Mouse (Mus musculus) stomach, embryonic 14.5 days (tissue): Measurements from ENCODE around the gene Sdccag8. TPM values are rescaled to one million over a fixed set of nuclear protein-coding genes. Genes with fewer than 3 reads are reported as not detected.

Experiments used
- ATAC-seq: fragments of 200-750 bp; cut with Nextera tagmentation; 2 replicates; pipeline ENCODE4 v1.8.0; 2017; ENCODE audit warnings: low read depth, moderate TSS enrichment; ENCODE audit not compliant: insufficient number of reproducible peaks, insufficient read depth, low FRiP score
- H3K27ac ChIP-seq: fragments of 300-500 bp; sonication (generic); 2 replicates; pipeline ENCODE4 v1.5.1; 2014; ENCODE audit warnings: mild to moderate bottlenecking, low read length, moderate library complexity, mixed read lengths
- H3K27me3 ChIP-seq: fragments of 300-500 bp; sonication (generic); 2 replicates; pipeline ENCODE4 v1.6.1; 2014; ENCODE audit warnings: low read length, control low read depth, mixed read lengths; ENCODE audit not compliant: control insufficient read depth, insufficient read depth
- H3K36me3 ChIP-seq: fragments of 300-500 bp; sonication (generic); 2 replicates; pipeline ENCODE4 v1.6.1; 2014; ENCODE audit warnings: mild to moderate bottlenecking, control low read depth, low read length, moderate library complexity, mixed read lengths; ENCODE audit not compliant: control insufficient read depth, insufficient read depth
- H3K4me1 ChIP-seq: fragments of 300-500 bp; sonication (generic); 2 replicates; pipeline ENCODE4 v1.6.1; 2014; ENCODE audit warnings: low read length, control low read depth, mixed read lengths; ENCODE audit not compliant: control insufficient read depth, insufficient read depth
- H3K4me2 ChIP-seq: fragments of 300-500 bp; sonication (generic); replicated peaks from 2 replicates; pipeline ENCODE4 v1.6.1; 2014; ENCODE audit warnings: low read depth, low read length, control low read depth
- H3K4me3 ChIP-seq: fragments of 300-500 bp; sonication (generic); 2 replicates; pipeline ENCODE4 v1.5.1; 2014; ENCODE audit warnings: low read depth, low read length, control low read depth
- H3K9ac ChIP-seq: fragments of 300-500 bp; sonication (generic); replicated peaks from 2 replicates; pipeline ENCODE4 v1.6.1; 2014; ENCODE audit warnings: low read depth, mild to moderate bottlenecking, control low read depth, low read length, moderate library complexity, mixed read lengths
- H3K9me3 ChIP-seq: fragments of 300-500 bp; sonication (generic); 2 replicates; pipeline ENCODE4 v1.6.1; 2016; ENCODE audit warnings: low read depth, low read length, control low read depth; ENCODE audit not compliant: control insufficient read depth
- WGBS: fragments of 180-500 bp; shearing (Covaris S2); extraction: QIAGEN DNeasy Blood & Tissue Kit; methylation state at CpG from one replicate; pipeline ENCODE4 v1.1.7; 2014; 5-methylcytosine and 5-hydroxymethylcytosine counted together
- polyA plus RNA-seq: library from polyadenylated mRNA; unstranded; fragments of >200 nt; fragmentation: Nextera tagmentation; extraction: Ambion mirVana; gene quantifications from 2 replicates; pipeline ENCODE4 v1.2.1, GENCODE M21; 2014

The Sdccag8 gene
- polyA plus RNA-seq, 1 experiment from 2014 or later = 17.6 TPM

DNA sequence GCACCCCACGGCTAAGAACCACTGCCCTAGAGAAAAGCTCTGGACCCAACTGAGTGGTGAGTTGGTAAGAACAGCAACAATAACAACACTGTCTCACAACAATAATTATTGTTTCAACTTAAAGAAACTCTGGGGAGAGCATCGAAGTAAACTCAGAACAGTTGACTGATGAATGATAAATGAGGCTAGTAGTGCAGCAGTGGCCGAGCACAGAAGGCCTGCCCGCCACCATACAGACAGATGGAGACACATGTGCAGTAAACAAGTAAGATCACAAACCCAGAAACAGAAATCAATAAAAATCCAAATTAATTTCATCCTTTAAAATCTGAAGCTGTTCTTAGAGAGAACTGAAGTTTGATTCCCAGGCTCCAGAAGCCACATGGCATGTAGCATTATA lies 225.6 kb downstream of the Sdccag8 start:
- 35% methylated on average over 4 of the region's 4 CpGs for WGBS
- Histone ChIP-seq H3K36me3 (no peaks in the 10 kb centered on the region), H3K4me1 (no peaks in the 10 kb centered on the region), H3K4me2 (no peak overlapping the region), H3K9me3 (no peaks in the 10 kb centered on the region), H3K4me3 (no peak overlapping the region), H3K27me3 (no peaks in the 10 kb centered on the region), H3K27ac (peak overlapping the region; percentile 29; the same call in 1 of the 2 replicates), H3K9ac (no peak overlapping the region)
- no peak for ATAC-seq

DNA sequence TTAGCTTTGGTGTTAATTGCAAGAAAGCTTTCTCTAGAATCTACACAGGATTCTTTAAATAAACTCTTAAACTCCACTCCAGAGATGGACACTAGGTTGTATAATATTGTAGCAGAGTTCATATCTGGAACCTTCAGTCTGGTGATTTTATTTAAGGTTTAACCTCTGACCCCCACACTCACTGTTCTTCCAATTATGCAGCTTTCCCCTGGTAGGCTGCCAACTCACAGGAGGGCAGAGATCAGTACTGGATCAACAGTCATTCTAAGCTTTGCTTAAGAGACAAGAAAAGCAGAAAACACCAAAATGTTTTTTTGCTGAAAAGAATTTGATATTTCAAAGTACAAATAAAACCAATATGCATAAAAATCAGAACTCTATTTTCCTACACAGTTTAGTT lies 231.4 kb downstream of the Sdccag8 start:
- no peak overlapping the region for H3K4me2 ChIP-seq
- no peak overlapping the region for H3K27ac ChIP-seq
- no peak for ATAC-seq
- no peaks in the 10 kb centered on the region for H3K36me3 ChIP-seq
- H3K9ac ChIP-seq = no peak overlapping the region
- H3K4me3 ChIP-seq = no peak overlapping the region
- no peaks in the 10 kb centered on the region for H3K27me3 ChIP-seq
- H3K9me3 ChIP-seq = no peaks in the 10 kb centered on the region
- H3K4me1 ChIP-seq = no peaks in the 10 kb centered on the region

DNA sequence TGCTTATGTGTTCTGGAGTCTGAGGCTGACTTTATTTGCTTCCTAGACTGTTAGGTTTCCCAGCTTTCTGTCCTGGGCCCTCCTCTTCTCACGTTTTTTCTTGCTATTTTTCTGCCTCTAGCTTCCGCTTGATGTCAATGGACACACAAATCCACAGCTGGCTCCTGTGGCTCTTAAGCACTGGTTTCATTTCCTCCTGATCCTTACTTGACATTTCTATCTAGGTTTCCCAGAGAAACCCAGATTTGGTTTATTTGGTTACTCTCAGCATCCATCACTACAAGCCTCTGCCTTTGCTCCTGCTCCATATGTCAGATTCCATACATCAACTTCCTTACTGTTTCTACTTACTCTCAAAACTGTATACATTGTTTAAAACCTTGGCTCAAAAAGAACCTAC lies 232.5 kb downstream of the Sdccag8 start:
- Histone ChIP-seq H3K4me3 (no peak overlapping the region), H3K4me2 (no peak overlapping the region), H3K9ac (no peak overlapping the region), H3K4me1 (no peaks in the 10 kb centered on the region), H3K9me3 (no peaks in the 10 kb centered on the region), H3K27me3 (no peaks in the 10 kb centered on the region), H3K27ac (peak overlapping the region; percentile 52; the same call in 1 of the 2 replicates), H3K36me3 (no peaks in the 10 kb centered on the region)
- no peak for ATAC-seq
- WGBS = 44% methylated on average over 2 of the region's 2 CpGs

DNA sequence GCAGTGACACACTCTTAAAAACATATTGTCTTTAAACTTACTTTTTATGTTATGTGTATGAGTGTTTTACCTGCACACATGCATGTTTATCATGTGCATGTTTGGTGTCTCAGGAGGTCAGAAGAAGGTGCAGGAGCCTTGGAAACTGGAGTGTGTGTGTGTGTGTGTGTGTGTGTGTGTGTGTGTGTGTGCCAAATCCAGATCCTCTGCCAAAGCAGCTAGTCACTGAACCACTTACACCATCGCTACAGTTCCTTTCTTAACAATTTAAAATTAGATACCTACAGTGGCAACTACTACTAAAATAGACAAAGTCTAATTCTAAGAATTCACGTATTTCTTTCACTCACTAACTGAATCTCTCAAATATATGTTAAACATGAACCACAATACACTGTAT lies 234.3 kb downstream of the Sdccag8 start:
- Histone ChIP-seq H3K27me3 (no peaks in the 10 kb centered on the region), H3K9ac (no peak overlapping the region), H3K4me1 (no peaks in the 10 kb centered on the region), H3K4me2 (no peak overlapping the region), H3K36me3 (no peaks in the 10 kb centered on the region), H3K9me3 (no peaks in the 10 kb centered on the region), H3K27ac (no peak overlapping the region), H3K4me3 (no peak overlapping the region)
- WGBS = 91% methylated on average over 2 of the region's 2 CpGs
- ATAC-seq = no peak

DNA sequence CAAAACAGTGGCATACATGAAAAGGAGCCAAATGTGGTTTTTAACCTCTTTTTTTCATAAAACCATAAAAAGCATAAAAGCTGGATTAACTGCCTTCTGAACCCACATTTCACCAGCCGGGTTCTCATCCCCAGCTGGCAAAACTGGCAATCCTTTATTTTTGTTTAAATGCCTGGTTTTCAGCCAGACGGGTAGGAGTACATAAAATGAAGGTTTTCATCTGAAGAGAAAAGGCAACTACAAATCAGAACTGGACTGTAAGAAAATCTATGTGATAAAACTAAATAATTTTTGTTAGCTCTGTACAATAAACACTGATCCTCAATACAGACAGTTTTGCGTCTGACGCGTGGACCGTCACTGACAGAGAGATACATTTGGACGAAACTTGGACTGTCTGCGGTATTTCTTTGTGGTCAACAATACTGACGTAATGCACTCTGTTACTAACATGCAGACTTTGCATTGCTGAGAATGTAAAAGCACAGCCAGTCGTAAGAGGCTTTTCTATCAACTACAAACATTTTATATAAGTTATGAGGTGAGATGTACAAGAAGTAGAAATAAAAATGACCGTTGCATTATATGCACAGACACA lies 237.0 kb downstream of the Sdccag8 start:
- 74% methylated on average over 11 of the region's 11 CpGs for WGBS
- Histone ChIP-seq H3K36me3 (no peaks in the 10 kb centered on the region), H3K9me3 (no peaks in the 10 kb centered on the region), H3K4me2 (no peak overlapping the region), H3K9ac (no peak overlapping the region), H3K4me1 (no peaks in the 10 kb centered on the region), H3K27me3 (no peaks in the 10 kb centered on the region), H3K27ac (no peak overlapping the region), H3K4me3 (no peak overlapping the region)
- ATAC-seq = no peak

DNA sequence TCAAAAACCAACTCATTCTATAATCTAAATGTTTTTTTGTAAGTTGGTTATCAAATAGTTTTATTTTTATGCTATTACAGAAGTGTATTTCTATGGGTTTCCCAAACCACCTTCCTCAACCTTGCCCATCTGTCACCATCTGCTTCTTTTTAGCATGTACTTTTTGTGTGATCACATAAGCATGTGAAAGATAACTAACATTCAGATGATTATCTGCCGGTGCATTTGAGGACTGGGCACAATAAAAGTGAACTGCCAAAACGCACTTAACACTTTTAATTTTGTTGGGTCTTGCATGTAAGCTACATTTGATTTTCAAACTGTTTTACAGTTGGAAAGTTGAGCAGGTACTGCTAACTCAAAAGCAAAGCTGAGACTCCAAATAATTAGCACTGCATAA lies 240.4 kb downstream of the Sdccag8 start:
- WGBS = 77% methylated on average over 2 of the region's 2 CpGs
- no peaks in the 10 kb centered on the region for H3K27me3 ChIP-seq
- ATAC-seq = no peak

DNA sequence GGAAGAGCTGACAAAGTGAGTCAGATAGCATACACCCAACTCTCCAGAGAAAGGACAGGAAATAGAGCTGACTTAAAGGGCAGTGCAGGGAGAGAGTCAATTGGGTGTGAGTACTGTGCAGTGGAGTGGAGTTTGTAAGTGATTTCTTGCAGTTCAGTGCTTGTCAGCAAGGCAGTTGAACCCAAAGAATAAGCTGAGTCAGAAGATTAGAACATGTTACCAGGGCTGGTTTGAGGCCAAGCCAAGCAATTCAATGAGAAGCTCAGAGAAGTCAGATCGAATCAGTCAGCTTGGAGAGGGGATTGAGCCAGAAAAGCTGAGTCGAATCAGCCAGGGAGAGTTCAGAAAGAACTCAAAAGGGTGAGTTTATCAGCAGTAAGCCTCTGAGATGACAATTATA lies 247.3 kb downstream of the Sdccag8 start:
- H3K4me3 ChIP-seq = no peak overlapping the region
- WGBS = 82% methylated on average over 2 of the region's 2 CpGs
- H3K9me3 ChIP-seq = no peaks in the 10 kb centered on the region
- H3K27ac ChIP-seq = no peak overlapping the region
- no peak for ATAC-seq
- H3K27me3 ChIP-seq = no peaks in the 10 kb centered on the region
- no peaks in the 10 kb centered on the region for H3K4me1 ChIP-seq
- H3K36me3 ChIP-seq = no peaks in the 10 kb centered on the region
- H3K4me2 ChIP-seq = no peak overlapping the region
- no peak overlapping the region for H3K9ac ChIP-seq

More for the DNA sequence above, 240.4 kb downstream of the Sdccag8 start:
- H3K9ac ChIP-seq = no peak overlapping the region
- H3K9me3 ChIP-seq = no peaks in the 10 kb centered on the region
- no peaks in the 10 kb centered on the region for H3K36me3 ChIP-seq
- no peak overlapping the region for H3K4me2 ChIP-seq
- H3K4me1 ChIP-seq = no peaks in the 10 kb centered on the region
- no peak overlapping the region for H3K27ac ChIP-seq
- H3K4me3 ChIP-seq = no peak overlapping the region

DNA sequence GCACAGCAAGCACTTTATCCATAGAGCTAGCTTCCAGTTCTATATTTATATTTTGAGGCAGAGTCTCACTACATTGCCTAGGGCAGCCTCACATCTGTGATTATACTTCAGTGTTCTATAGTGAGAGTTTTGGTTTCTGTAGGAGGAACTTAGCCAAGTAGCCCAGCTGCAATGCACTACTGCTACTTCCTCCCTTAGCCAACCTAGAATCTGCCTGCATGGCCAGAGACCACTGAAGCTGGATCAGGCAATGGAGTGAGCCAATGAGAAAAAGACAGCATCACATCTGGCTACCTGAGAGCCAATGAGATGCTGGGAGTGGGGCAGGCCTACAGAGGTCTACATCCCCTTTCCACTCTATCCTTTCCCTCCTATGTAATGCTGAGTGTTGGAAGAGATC lies 251.3 kb downstream of the Sdccag8 start:
- H3K27ac ChIP-seq = no peak overlapping the region
- H3K27me3 ChIP-seq = no peaks in the 10 kb centered on the region
- ATAC-seq = no peak
- no peaks in the 10 kb centered on the region for H3K9me3 ChIP-seq
- H3K36me3 ChIP-seq = no peaks in the 10 kb centered on the region
- no peaks in the 10 kb centered on the region for H3K4me1 ChIP-seq
- H3K4me3 ChIP-seq = no peak overlapping the region
- H3K9ac ChIP-seq = no peak overlapping the region
- H3K4me2 ChIP-seq = no peak overlapping the region

DNA sequence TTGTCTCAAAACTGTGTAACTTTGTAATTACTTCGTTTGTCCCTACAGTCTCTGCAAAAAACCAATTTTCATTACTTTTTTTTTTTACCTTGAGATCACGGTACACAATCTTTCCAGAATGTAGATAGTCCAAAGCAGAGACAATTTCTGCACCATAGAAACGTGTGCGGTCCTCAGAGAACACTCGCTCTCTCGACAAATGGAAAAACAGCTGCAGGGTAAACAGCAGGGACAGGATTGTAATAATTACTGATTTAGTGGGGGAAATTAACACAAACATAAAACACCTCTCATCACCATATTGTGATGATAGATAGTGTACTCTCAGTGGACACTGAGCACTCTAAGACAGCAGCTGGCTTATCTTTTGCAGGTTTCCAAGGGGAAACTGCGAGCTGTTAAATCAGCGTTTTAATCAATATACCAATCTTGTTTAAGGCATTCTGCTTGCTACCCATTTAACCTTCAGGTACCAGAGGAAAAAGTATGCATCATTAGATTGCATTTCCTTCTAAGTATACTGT lies 252.7 kb downstream of the Sdccag8 start:
- Histone ChIP-seq H3K27me3 (no peaks in the 10 kb centered on the region), H3K9ac (no peak overlapping the region), H3K4me3 (no peak overlapping the region), H3K27ac (no peak overlapping the region), H3K9me3 (no peaks in the 10 kb centered on the region), H3K4me1 (no peaks in the 10 kb centered on the region), H3K36me3 (no peaks in the 10 kb centered on the region), H3K4me2 (no peak overlapping the region)
- WGBS = 81% methylated on average over 8 of the region's 8 CpGs
- no peak for ATAC-seq
